Mouse (Mus musculus) cerebellum, adult 2 months (tissue): ENCODE results near the gene Agbl4. TPM values are rescaled to one million over a fixed set of nuclear protein-coding genes. Genes with fewer than 3 reads are reported as not detected.

Source experiments
- DNase-seq, 2 experiments: peaks; one replicate each; pipeline ENCODE4 v3.0.0; 2021
- H3K27ac ChIP-seq: fragments of 200-500 bp; 2 replicates; pipeline ENCODE4 v1.5.1; 2012; ENCODE audit warnings: low read length, control low read depth, inconsistent platforms; ENCODE audit not compliant: insufficient read depth
- H3K27me3 ChIP-seq: fragments of 200-500 bp; 2 replicates; pipeline ENCODE4 v1.6.1; 2012; ENCODE audit warnings: inconsistent platforms, mild to moderate bottlenecking, low read length, moderate library complexity; ENCODE audit not compliant: control insufficient read depth, insufficient read depth
- H3K4me1 ChIP-seq: fragments of 200-500 bp; 2 replicates; pipeline ENCODE4 v1.6.1; 2011; ENCODE audit warnings: low read length; ENCODE audit not compliant: control insufficient read depth, insufficient read depth
- H3K4me3 ChIP-seq: fragments of 200-500 bp; replicated peaks from 2 replicates; pipeline ENCODE3; 2011; ENCODE audit warnings: mild to moderate bottlenecking, low read depth, low read length, control low read depth; ENCODE audit not compliant: insufficient read depth
- CTCF ChIP-seq: fragments of 200-500 bp; IDR thresholded peaks from 2 replicates; pipeline ENCODE4 v1.5.1; 2011; ENCODE audit warnings: low read depth, mild to moderate bottlenecking, control low read depth, low read length, moderate library complexity, borderline replicate concordance; ENCODE audit not compliant: insufficient read depth
- POLR2A ChIP-seq: fragments of 200-500 bp; IDR thresholded peaks from 2 replicates; pipeline ENCODE4 v1.6.1; 2011; ENCODE audit warnings: low read length, control low read depth, borderline replicate concordance; ENCODE audit not compliant: insufficient read depth
- WGBS: fragments of 180-500 bp; shearing (Covaris S2); methylation state at CpG from one replicate; pipeline ENCODE4 v1.1.7; 2018; 5-methylcytosine and 5-hydroxymethylcytosine counted together
- polyA plus RNA-seq: library from polyadenylated mRNA; depleted of rRNA; stranded (reverse); fragments of >200 nt; gene quantifications from 2 replicates; pipeline ENCODE4 v1.2.3, GENCODE M21; 2012

The Agbl4 gene
- polyA plus RNA-seq, 1 experiment, result 4.8 TPM

- Histone ChIP-seq H3K4me1 (no peaks in the 10 kb centered on the region), H3K4me3 (no peak overlapping the region), H3K27me3 (no peaks in the 10 kb centered on the region), H3K27ac (no peak overlapping the region)
- TF ChIP-seq CTCF (no peak), POLR2A (no peak)
- no peak for DNase-seq
- WGBS, result 87% methylated on average over 2 of the region's 2 CpGs
Measured at GRCm38 (mm10) chr4:111001641-111002040, 604.2 kb downstream of the Agbl4 start.

- TF ChIP-seq POLR2A (no peak), CTCF (no peak)
- 74% methylated on average over 1 of the region's 1 CpGs for WGBS
- H3K4me1 ChIP-seq, result no peaks in the 10 kb centered on the region
- H3K27ac ChIP-seq, result no peak overlapping the region
- DNase-seq, result no peak
- no peak overlapping the region for H3K4me3 ChIP-seq
- no peaks in the 10 kb centered on the region for H3K27me3 ChIP-seq
Measured at GRCm38 (mm10) chr4:111004719-111005479, 607.4 kb downstream of the Agbl4 start.

- no peak overlapping the region for H3K4me3 ChIP-seq
- TF ChIP-seq POLR2A (no peak), CTCF (no peak)
- 94% methylated on average over 4 of the region's 4 CpGs for WGBS
- DNase-seq, result no peak
- no peak overlapping the region for H3K27ac ChIP-seq
- H3K27me3 ChIP-seq, result no peaks in the 10 kb centered on the region
- no peaks in the 10 kb centered on the region for H3K4me1 ChIP-seq
Measured at GRCm38 (mm10) chr4:111019376-111019775, 621.9 kb downstream of the Agbl4 start.

- TF ChIP-seq CTCF (no peak), POLR2A (no peak)
- WGBS, result 96% methylated on average over 3 of the region's 3 CpGs
- no peak for DNase-seq
- no peaks in the 10 kb centered on the region for H3K27me3 ChIP-seq
- no peaks in the 10 kb centered on the region for H3K4me1 ChIP-seq
- H3K4me3 ChIP-seq, result no peak overlapping the region
- H3K27ac ChIP-seq, result no peak overlapping the region
Measured at GRCm38 (mm10) chr4:111067330-111067729, 669.9 kb downstream of the Agbl4 start.

GRCm38 (mm10) chr4:111073738-111074497, 676.5 kb downstream of the Agbl4 start:
- no peaks in the 10 kb centered on the region for H3K4me1 ChIP-seq
- TF ChIP-seq POLR2A, result no peak
- no peak for TF ChIP-seq CTCF
- DNase-seq, result no peak
- no peak overlapping the region for H3K4me3 ChIP-seq
- no peaks in the 10 kb centered on the region for H3K27me3 ChIP-seq
- H3K27ac ChIP-seq, result no peak overlapping the region
- 63% methylated on average over 6 of the region's 7 CpGs for WGBS

GRCm38 (mm10) chr4:111074701-111075154, 677.3 kb downstream of the Agbl4 start:
- DNase-seq, result no peak
- WGBS, result 39% methylated on average over 6 of the region's 6 CpGs
- TF ChIP-seq CTCF, result no peak
- TF ChIP-seq POLR2A, result no peak
- Histone ChIP-seq H3K27ac (no peak overlapping the region), H3K4me3 (no peak overlapping the region), H3K4me1 (no peaks in the 10 kb centered on the region), H3K27me3 (no peaks in the 10 kb centered on the region)

GRCm38 (mm10) chr4:111077810-111078209, 680.3 kb downstream of the Agbl4 start:
- Histone ChIP-seq H3K4me3 (no peak overlapping the region), H3K27me3 (no peaks in the 10 kb centered on the region), H3K4me1 (no peaks in the 10 kb centered on the region), H3K27ac (no peak overlapping the region)
- DNase-seq, result no peak
- TF ChIP-seq CTCF, result no peak
- no peak for TF ChIP-seq POLR2A
- WGBS, result 83% methylated on average over 3 of the region's 3 CpGs
